Mouse (Mus musculus): ENCODE measurements at regions not wholly inside any gene's neighbourhood (a gene's known extent, or its start where the extent isn't known, plus 50 kb on each side); places are given as distances from the start of the nearest gene placed in this dataset.

- in situ Hi-C loops (cut with MboI; ENCODE audit: low pct_unique_long_range_greater_than_20kb), result no loop called here
- ChIA-PET POLR2A (no interaction called here), CTCF (no interaction called here)
These were observed 868.6 kb upstream of the Tenm3 start for GRCm38 (mm10) chr8:49712371-49712770.

GRCm38 (mm10) chr8:49708701-49709100 lies 865.0 kb upstream of the Tenm3 start:
- DNase-seq (ENCODE audit: low read depth, low spot score) (no peak), ATAC-seq (no peak)
- peaks cover 9% of the 10 kb centered on the region for H3K27me3 ChIP-seq
- in situ Hi-C loops (cut with MboI; ENCODE audit: low pct_unique_long_range_greater_than_20kb), result no loop called here
- ChIA-PET CTCF (no interaction called here), POLR2A (no interaction called here)
- TF ChIP-seq CTCF (IDR thresholded peaks at IDR 0.05), result peak; percentile 19

More at GRCm38 (mm10) chr8:49712371-49712770, 868.6 kb upstream of the Tenm3 start:
- ATAC-seq (no peak), DNase-seq (ENCODE audit: low read depth, low spot score) (no peak)
- no peak for TF ChIP-seq CTCF (IDR thresholded peaks at IDR 0.05)
- H3K27me3 ChIP-seq, result peaks cover 3% of the 10 kb centered on the region

GRCm38 (mm10) chr8:49699058-49699457 lies 855.3 kb upstream of the Tenm3 start:
- ATAC-seq (no peak), DNase-seq (ENCODE audit: low read depth, low spot score) (no peak)
- ChIA-PET POLR2A (no interaction called here), CTCF (interaction anchor here (0.7 kb wide), 1 partner anchor 322 kb away, joined by 3 read pairs; no protein-coding TSS in a partner anchor)
- H3K27me3 ChIP-seq, result peaks cover 32% of the 10 kb centered on the region
- no peak for TF ChIP-seq CTCF (IDR thresholded peaks at IDR 0.05)
- in situ Hi-C loops (cut with MboI; ENCODE audit: low pct_unique_long_range_greater_than_20kb), result no loop called here

GRCm38 (mm10) chr8:49696709-49697108 lies 853.0 kb upstream of the Tenm3 start:
- ChIA-PET POLR2A (no interaction called here), CTCF (no interaction called here)
- TF ChIP-seq CTCF (IDR thresholded peaks at IDR 0.05), result no peak
- in situ Hi-C loops (cut with MboI; ENCODE audit: low pct_unique_long_range_greater_than_20kb), result no loop called here
- DNase-seq (ENCODE audit: low read depth, low spot score) (no peak), ATAC-seq (no peak)
- peaks cover 31% of the 10 kb centered on the region for H3K27me3 ChIP-seq
